Mouse (Mus musculus) macrophage (primary cell): ENCODE results near the gene Tgfbr2. TPM values are rescaled to one million over a fixed set of nuclear protein-coding genes. Genes with fewer than 3 reads are reported as not detected.
A peak's percentile ranks its signal among the peaks of the same experiment; 100 is the strongest.

Experiments
- H3K27ac ChIP-seq: fragments of 350-480 bp; formaldehyde crosslinking; 2 replicates; pipeline ENCODE4 v1.9.0; 2021
- H3K36me3 ChIP-seq: fragments of 350-480 bp; formaldehyde crosslinking; 2 replicates; pipeline ENCODE4 v1.9.0; 2021; ENCODE audit errors: inconsistent target
- H3K4me3 ChIP-seq: fragments of 350-480 bp; formaldehyde crosslinking; 2 replicates; pipeline ENCODE4 v1.9.0; 2021; ENCODE audit errors: inconsistent target
- H3K79me2 ChIP-seq: fragments of 350-480 bp; formaldehyde crosslinking; 2 replicates; pipeline ENCODE4 v1.9.0; 2021; ENCODE audit errors: inconsistent target
- WGBS: methylation state at CpG from one replicate; pipeline ENCODE4 v1.1.7; 2026; ENCODE audit warnings: inconsistent platforms; ENCODE audit not compliant: missing documents; 5-methylcytosine and 5-hydroxymethylcytosine counted together
- polyA plus RNA-seq: library from polyadenylated mRNA; stranded (reverse); fragments of 250-400 nt; gene quantifications from 3 replicates; pipeline ENCODE4 v1.2.4, GENCODE M21; 2018; ENCODE audit warnings: inconsistent platforms

The Tgfbr2 gene
- polyA plus RNA-seq, 1 experiment from 2014 or later: 80.3 TPM

DNA sequence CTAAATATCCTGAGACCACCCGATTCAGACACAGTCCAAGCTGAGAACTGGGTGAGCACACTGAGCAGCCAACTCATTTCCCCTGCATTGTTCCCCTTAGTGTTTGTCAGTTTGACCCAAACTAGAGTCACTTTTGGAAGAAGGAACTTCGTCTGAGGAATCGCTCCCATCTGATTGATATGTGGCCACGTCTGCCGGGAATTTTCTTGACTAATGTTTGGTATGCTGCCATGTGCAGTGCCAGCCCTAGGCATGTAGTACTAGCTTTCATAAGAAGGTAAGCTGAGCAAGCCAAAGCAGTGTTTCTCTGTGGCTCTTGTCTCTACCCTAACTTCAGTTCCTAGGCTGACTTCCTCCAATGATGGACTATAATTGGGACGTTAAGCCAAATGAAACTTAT is 7.9 kb upstream of the Tgfbr2 start:
- 55% methylated on average over 6 of the region's 6 CpGs for WGBS
- Histone ChIP-seq H3K36me3 (no peaks in the 10 kb centered on the region), H3K27ac (no peak overlapping the region), H3K4me3 (no peak overlapping the region), H3K79me2 (no peaks in the 10 kb centered on the region)

DNA sequence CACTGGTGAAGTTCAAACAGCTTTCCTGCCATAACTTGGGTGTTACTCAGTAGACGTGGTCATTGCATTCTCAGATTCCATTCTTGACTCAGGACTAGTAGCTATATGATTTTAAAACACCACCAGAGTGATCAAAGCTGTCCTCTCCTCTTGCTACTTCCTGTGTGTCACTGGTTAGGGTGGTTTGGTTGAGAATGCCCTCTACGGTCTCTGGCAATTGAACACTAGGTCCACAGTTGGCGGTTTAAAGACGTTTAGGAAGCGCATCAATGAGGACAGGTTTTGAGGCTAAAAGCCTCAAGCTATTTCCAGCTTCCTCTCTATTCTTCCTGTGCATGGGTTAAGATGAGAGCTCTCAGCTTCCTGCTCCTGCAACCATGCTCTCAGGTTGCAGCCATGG is 6.4 kb upstream of the Tgfbr2 start:
- Histone ChIP-seq H3K79me2 (no peaks in the 10 kb centered on the region), H3K4me3 (no peak overlapping the region), H3K36me3 (no peaks in the 10 kb centered on the region), H3K27ac (no peak overlapping the region)
- 75% methylated on average over 2 of the region's 5 CpGs for WGBS

DNA sequence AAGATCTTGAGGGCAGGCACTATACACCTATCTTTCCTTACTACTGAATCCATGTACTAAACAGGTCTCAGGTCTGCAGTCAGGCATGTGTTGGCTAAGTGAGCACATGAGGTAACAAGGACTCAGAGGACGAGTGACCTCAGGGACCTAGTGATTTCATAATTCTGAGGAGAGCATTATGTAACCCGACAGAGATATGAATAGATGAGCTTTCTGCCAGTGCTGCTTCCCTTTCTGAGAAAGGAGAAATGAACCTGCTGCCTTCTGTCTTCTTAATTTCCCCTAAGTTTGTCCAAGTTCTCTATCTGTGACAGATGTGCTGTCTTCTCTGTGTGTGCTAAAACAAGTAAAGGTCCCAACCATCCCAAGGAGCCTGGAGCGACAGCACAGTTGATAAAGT is 3.0 kb upstream of the Tgfbr2 start:
- H3K36me3 ChIP-seq: no peaks in the 10 kb centered on the region
- H3K79me2 ChIP-seq: peaks cover 16% of the 10 kb centered on the region
- no peak overlapping the region for H3K4me3 ChIP-seq
- H3K27ac ChIP-seq: peak overlapping the region; percentile 78
- WGBS: 3% methylated on average over 3 of the region's 3 CpGs

DNA sequence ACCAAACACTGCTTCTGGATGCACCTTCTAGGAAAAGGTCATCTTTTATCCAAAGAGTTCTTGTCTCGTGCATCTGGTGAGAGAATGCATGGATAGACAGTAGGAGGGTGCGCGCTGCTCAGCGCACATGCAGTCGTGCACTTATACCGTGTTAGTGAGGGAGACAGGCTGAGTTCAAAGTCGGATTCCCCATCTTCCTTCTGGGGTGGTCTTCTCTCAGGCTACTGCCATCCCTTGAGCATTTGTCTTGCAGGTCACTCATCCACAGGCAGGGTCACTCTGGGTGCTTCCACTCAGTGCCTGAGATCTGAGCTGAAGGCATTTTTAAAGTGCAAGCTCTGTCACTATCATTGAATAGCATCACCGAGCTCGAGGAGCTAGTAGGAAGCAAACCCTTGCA is 1.9 kb upstream of the Tgfbr2 start:
- H3K27ac ChIP-seq: no peak overlapping the region
- peaks cover 26% of the 10 kb centered on the region for H3K79me2 ChIP-seq
- no peak overlapping the region for H3K4me3 ChIP-seq
- no peaks in the 10 kb centered on the region for H3K36me3 ChIP-seq
- 91% methylated on average over 9 of the region's 9 CpGs for WGBS

DNA sequence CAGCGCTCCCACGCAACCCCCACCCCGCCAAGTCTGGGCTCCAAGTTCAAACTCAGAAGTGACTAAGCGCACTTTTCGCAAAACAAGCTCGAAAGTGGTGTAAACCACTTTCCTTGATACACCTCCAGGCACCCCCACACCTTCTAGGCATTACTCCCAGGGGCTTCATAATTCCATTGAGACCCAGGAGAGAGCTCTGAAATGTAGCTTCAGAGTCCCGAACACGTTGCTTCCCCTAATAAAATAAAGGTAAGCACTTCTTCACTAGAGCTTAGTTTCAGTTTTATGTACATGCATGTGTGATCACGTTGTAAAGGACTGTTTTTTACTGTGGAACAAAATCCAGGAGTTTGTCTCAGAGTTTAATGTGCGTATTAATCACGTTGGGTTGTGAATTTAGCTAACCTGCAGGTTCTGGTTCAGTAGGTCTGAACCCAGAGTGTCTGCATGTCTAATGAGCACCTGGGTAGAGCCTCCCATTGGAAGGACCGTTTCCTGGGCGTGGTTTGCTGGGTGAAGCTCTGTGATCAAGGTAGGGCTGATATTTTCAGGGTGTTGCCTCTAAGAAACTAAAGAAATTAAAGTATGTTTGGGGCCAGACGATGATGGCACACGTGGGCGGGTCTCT is 442 bp upstream of the Tgfbr2 start:
- peak overlapping the region; percentile 41 for H3K4me3 ChIP-seq
- 11% methylated on average over 16 of the region's 16 CpGs for WGBS
- peak overlapping the region; percentile 92 for H3K27ac ChIP-seq
- H3K36me3 ChIP-seq: no peaks in the 10 kb centered on the region
- peaks cover 41% of the 10 kb centered on the region for H3K79me2 ChIP-seq

DNA sequence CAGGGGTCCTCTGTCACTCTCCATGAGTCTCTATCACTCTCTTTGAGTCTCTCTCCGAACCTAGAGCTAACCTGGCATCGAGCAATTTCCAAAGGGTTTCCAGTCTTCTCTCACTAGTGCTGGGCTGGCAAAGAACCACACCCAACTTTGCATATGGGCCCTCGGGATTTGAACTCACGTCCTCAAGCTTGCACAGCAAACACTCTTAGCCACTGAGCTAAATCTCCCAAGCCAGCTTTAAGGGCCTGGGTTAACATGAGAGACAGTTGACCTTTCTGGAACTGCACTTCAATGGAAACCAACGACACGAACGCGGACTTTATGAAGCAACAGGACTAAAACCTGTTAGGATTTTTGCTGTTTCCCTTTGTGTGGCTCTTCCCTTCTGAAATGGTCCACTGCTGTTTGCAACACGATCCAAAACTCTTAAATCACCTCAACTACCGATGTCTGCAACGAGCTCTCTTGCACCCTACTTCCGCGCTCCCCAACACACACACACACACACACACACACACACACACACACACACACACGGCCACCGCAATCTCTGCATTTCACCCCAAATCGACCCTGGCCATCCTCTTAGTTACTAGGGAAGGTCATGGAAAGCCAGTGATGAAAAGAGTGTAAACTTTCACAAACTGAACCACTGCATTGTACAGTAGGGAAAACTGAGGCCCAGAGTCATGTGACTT is 1.5 kb downstream of the Tgfbr2 start:
- 48% methylated on average over 15 of the region's 16 CpGs for WGBS
- H3K4me3 ChIP-seq: peak overlapping the region; percentile 86
- peaks cover 61% of the 10 kb centered on the region for H3K79me2 ChIP-seq
- H3K27ac ChIP-seq: peak overlapping the region; percentile 64
- H3K36me3 ChIP-seq: no peaks in the 10 kb centered on the region

DNA sequence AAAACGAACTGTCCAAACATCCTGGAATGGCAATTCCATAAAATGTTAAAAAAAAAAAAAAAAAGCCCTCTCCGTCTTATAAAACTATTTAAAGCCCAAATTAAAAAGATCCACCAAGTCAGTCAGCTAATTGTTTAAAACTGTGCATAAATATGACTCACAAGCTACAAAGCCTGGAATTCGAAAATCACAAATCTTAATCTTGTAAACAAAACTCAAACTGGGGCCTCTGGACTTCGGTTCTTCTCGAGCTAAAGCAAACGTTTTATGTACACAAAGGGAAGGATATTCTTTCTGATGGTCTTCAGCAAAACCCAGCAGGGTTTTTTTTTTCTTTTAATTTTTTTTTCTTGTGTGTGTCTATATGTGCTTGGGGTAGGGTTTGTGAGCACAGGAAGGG is 2.1 kb downstream of the Tgfbr2 start:
- peaks cover 67% of the 10 kb centered on the region for H3K79me2 ChIP-seq
- H3K4me3 ChIP-seq: peak overlapping the region; percentile 86; the same call in 1 of the 2 replicates
- no peaks in the 10 kb centered on the region for H3K36me3 ChIP-seq
- WGBS: 88% methylated on average over 6 of the region's 6 CpGs
- no peak overlapping the region for H3K27ac ChIP-seq

DNA sequence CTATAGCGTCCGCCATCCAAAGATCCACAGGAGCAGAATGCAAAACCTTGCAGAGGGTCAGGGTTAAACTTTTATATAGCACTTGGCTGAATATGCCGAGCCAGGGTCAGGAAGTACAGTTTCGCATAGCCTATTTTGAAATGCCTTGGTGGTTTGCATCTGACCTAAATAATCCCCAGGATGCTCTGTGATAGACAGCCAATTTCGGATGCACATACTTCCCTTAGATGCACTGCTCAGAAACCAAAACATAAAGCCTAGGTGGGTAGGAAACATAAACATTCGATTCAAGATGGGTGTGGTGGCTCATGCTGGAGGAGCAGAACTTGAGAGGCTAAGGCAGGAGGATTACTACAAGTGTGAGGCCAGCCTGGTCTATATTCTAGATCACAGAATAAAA is 6.1 kb downstream of the Tgfbr2 start:
- Histone ChIP-seq H3K4me3 (no peak overlapping the region), H3K79me2 (peaks cover 100% of the 10 kb centered on the region), H3K36me3 (no peaks in the 10 kb centered on the region), H3K27ac (no peak overlapping the region)
- 20% methylated on average over 5 of the region's 6 CpGs for WGBS

DNA sequence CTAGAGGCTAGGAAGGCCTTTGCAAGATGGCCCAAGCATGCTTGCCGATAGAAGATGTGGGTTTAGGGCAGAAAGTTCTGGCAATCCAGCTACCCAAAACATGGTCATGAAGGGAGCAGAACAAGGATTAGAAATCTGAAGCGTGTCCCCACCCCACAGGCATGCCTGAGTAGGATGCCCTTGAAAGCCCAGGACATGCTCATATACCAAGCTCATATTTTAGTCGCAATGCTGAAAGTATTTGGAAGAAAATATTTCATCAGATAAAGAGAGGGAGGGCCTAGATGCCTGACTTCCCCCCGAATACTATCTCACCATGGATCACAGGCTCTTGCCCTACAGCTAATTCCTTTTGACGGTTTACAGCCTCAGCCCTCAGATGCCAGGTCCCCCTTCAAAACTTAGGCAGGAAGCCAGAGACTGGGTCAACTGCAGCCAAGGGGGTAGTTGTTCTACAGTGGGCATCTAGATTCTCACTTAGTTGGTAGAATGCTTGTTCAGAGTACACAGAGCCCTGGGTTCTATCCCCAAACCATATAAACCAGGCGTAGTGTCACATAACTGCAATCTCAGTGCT is 7.8 kb downstream of the Tgfbr2 start:
- Histone ChIP-seq H3K27ac (no peak overlapping the region), H3K79me2 (peaks cover 100% of the 10 kb centered on the region), H3K36me3 (no peaks in the 10 kb centered on the region), H3K4me3 (no peak overlapping the region)
- WGBS: 75% methylated on average over 5 of the region's 6 CpGs

DNA sequence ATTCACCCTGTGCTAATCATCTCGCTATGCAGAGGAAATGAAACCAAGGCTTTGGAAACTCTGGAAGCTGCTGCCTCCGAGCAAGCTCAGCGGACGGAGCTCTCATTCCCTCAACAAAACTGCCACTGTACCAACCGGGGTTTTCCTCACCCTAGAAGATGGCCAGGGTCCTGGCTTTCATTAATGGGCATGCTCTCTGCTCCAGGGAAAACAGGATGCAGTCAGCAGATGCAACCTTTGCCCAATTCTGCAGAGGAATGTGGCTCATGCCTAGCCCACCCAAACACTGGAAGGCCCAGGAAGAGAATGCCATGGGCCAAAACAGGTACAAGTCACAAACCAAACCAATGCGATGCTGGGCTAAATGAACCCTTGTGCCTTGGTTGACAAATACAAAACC is 8.8 kb downstream of the Tgfbr2 start:
- WGBS: 40% methylated on average over 6 of the region's 6 CpGs
- Histone ChIP-seq H3K79me2 (peaks cover 100% of the 10 kb centered on the region), H3K36me3 (no peaks in the 10 kb centered on the region), H3K4me3 (no peak overlapping the region), H3K27ac (peak overlapping the region; percentile 8; the same call in 1 of the 2 replicates)

DNA sequence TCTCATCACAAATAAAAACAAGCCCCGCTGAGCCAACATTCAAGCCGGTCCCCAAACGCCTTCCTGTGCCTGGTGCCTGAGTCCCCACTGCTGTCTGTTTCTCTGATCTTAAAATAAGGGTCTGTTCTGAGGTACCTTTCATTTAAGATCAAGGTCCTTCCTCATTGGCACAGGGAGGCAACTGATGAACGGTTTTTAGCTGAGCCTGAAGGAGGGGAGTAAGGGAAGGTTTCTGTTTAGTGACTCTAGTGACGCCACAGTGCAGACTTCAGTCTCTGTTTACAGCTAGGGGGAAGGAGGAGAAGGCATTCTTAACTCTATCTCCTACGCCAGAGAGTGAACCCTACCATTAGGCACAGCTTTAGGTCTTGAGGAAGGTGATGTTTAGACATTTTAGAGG is 11.3 kb downstream of the Tgfbr2 start:
- WGBS: 69% methylated on average over 6 of the region's 6 CpGs
- Histone ChIP-seq H3K27ac (no peak overlapping the region), H3K4me3 (no peak overlapping the region), H3K36me3 (no peaks in the 10 kb centered on the region), H3K79me2 (peaks cover 100% of the 10 kb centered on the region)

DNA sequence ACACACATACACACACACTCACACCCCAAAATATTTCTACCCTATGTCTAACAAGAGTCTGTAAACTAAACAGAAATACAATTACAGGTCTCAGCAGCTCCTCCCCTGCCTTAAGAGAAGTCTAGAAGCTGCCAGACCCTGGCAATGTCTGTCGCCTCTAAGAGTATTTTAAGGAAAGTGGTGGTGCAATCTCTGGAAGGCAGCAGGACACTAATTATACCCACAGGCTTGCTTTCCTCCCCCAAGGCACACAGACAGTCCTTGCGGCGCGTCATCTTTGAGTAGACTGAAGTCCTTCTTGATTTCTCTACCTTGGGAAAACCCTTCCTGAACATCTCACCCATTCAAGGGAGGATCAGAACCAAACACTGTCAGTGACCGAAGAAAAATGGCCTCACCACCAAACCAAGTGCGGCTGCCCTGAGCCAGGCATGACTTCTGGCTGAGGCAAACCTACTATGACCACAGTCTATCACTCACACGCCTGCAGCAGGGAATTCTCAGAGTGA is 12.2 kb downstream of the Tgfbr2 start:
- Histone ChIP-seq H3K36me3 (peaks cover 9% of the 10 kb centered on the region), H3K4me3 (no peak overlapping the region), H3K79me2 (peaks cover 100% of the 10 kb centered on the region), H3K27ac (no peak overlapping the region)
- 79% methylated on average over 7 of the region's 7 CpGs for WGBS

DNA sequence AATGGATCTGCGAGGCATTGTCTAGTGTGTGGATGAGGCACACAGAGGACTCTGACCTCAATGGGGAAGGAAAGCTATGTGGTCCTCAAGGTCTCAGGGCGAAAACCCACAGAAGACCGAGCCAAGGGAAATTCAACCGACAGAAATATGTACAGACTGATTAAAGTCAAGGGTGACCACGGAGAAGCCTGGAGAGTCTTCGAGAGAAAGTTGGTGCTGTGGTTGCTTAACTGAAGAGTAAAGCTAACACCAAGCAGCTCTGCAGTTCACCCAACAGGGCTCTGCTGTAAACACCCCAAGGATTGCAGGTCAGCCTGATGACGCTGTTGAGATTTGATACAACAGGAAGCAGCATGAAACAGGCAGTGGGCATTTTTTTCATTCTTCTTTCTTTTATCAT is 14.3 kb downstream of the Tgfbr2 start:
- Histone ChIP-seq H3K4me3 (no peak overlapping the region), H3K36me3 (peaks cover 30% of the 10 kb centered on the region), H3K79me2 (peaks cover 100% of the 10 kb centered on the region), H3K27ac (peak overlapping the region; percentile 36)
- WGBS: 8% methylated on average over 7 of the region's 7 CpGs

DNA sequence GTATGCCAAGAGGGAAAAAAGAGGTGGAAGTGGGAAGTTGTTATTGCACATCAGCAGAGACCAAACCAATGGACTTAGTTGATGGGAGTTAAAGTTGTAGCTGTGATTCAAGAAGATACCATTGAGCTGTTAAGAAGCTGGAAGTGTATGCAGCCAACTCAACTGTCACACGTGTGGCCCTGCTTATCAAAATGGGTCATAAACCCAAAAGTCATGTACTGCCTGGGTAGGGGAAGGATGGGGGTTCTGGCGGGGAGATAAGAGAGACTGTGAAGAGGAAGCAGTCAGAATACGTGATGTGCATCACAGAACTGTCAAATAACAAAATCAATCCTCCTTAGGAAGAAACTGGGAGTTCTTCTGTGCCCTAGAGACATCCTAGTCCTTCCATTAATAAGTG is 15.1 kb downstream of the Tgfbr2 start:
- peaks cover 37% of the 10 kb centered on the region for H3K36me3 ChIP-seq
- peaks cover 100% of the 10 kb centered on the region for H3K79me2 ChIP-seq
- no peak overlapping the region for H3K27ac ChIP-seq
- 29% methylated on average over 3 of the region's 3 CpGs for WGBS
- H3K4me3 ChIP-seq: no peak overlapping the region

DNA sequence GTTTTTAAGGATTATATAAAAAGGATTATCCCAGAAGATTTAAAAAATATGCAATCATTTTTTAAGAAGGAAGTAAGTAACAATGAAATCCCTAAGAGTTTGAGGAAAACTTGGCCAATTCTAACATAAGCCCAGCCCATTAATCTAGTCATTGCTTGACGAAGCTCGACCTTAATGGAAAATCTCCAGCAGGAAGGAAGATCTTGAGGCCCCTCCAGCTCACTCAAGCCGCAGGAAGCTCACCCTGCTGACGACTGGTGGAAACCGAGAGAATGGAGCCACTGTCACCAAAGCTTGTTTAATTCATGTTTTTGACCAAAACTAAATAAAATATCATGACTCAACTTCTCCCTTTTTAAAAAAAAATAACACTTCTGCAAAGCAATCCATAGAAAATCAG is 18.7 kb downstream of the Tgfbr2 start:
- Histone ChIP-seq H3K4me3 (no peak overlapping the region), H3K27ac (no peak overlapping the region), H3K36me3 (peaks cover 53% of the 10 kb centered on the region), H3K79me2 (peaks cover 100% of the 10 kb centered on the region)
- 71% methylated on average over 5 of the region's 5 CpGs for WGBS
